Mouse (Mus musculus): Measurements from ENCODE around the gene Dcdc2c. TPM values are rescaled to one million over a fixed set of nuclear protein-coding genes. Genes with fewer than 3 reads are reported as not detected.
A peak's percentile ranks its signal among the peaks of the same experiment; 100 is the strongest.

Gene Dcdc2c
- polyA plus RNA-seq, 1 experiment from 2014 or later: not detected

DNA sequence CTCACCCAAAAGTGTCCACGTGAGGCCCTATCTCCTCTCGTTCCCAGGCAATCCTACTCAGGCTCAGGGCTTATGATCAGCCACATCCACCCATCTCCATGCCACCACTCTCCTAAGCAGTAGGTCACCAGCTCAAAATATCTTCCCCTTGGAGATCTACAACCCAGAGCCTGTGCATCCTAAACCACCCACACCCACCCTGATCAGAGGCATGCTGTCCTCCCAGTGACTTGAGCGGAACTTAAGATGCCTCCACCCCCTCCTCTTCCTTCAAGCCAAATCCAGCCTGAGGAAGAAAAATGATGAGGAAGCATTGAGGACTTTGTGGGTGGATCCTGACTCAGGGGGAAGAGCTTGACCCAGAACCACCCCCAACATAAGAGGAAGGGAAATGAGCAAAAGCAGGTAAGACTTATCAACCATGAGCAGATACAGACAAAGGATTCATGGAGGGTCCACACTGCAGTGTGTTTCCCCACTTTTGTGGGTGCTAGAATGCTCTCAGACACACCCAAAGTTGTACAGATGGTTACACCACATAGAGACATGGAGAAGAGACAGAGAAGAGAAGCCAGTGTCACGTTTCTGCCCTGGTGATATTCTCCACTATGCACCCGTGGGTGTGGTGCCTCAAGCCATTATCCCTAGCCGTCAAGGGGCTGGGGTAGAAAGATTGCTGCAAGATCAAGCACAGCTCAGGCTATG is 23.3 kb upstream of the Dcdc2c start:
- Histone ChIP-seq H3K4me1 (replicated peaks; ENCODE audit: control insufficient read depth, insufficient read depth, low read length) (no peaks in the 10 kb centered on the region), H3K9me3 (ENCODE audit: control insufficient read depth) (no peaks in the 10 kb centered on the region), H3K36me3 (ENCODE audit: control insufficient read depth, insufficient read depth) (no peaks in the 10 kb centered on the region), H3K4me3 (ENCODE audit: low read depth, low read length) (no peak overlapping the region), H3K9ac (ENCODE audit: low read depth, low read length) (no peak overlapping the region), H3K27me3 (replicated peaks; ENCODE audit: control insufficient read depth, insufficient read depth, low read length) (no peaks in the 10 kb centered on the region), H3K4me2 (replicated peaks; ENCODE audit: low read depth) (no peak overlapping the region), H3K27ac (ENCODE audit: low read depth, low read length) (no peak overlapping the region)
- 60% methylated on average over 6 of the region's 6 CpGs for WGBS
- no peak for ATAC-seq
- TF ChIP-seq CTCF (IDR thresholded peaks at IDR 0.05; ENCODE audit: low read depth): no peak

DNA sequence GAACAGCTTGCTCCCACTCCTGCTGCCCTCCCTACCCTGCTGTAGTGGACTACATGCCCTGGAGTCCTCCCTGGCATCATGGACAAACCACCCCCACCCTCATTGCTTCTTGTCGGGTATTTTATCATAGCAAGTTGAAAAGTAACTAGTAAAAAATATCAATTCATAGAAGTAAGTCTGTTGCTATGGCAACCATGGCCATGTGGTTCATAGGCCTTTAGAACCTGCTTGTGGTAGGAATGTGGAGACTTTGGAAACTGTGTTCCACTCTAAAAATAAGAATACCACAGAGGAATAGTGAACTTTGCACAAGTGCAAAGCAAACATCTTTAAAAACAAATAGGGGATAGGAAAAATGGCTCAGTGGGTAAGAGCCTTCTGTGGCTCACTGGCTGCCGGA is 20.0 kb upstream of the Dcdc2c start:
- ATAC-seq: no peak
- Histone ChIP-seq H3K4me3 (ENCODE audit: low read depth, low read length) (no peak overlapping the region), H3K9me3 (ENCODE audit: control insufficient read depth) (no peaks in the 10 kb centered on the region), H3K27ac (ENCODE audit: low read depth, low read length) (no peak overlapping the region), H3K9ac (ENCODE audit: low read depth, low read length) (no peak overlapping the region), H3K4me1 (replicated peaks; ENCODE audit: control insufficient read depth, insufficient read depth, low read length) (no peaks in the 10 kb centered on the region), H3K36me3 (ENCODE audit: control insufficient read depth, insufficient read depth) (no peaks in the 10 kb centered on the region), H3K27me3 (replicated peaks; ENCODE audit: control insufficient read depth, insufficient read depth, low read length) (no peaks in the 10 kb centered on the region), H3K4me2 (replicated peaks; ENCODE audit: low read depth) (no peak overlapping the region)
- 67% methylated on average over 2 of the region's 2 CpGs for WGBS
- no peak for TF ChIP-seq CTCF (IDR thresholded peaks at IDR 0.05; ENCODE audit: low read depth)

DNA sequence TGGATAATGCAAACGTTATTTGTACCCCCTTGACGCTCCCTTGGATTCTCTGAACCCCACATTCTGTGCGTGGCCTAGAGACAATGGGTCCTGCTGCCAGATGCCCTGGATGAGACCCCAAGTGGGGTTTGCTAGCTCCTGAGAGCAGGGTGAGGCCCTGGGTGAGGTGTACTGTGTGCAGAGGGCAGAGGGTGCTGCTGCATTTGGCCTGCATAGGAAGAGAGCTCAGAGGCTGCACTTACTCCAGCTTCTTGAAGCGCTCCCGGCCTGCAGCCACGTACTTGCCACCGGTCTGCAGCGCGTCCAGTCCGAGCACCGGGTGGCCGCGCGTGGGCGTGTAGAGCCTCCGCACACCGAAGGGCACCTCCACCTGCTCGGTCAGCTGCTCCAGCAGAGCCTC is 424 bp downstream of the Dcdc2c start:
- no peak for ATAC-seq
- Histone ChIP-seq H3K4me1 (replicated peaks; ENCODE audit: control insufficient read depth, insufficient read depth, low read length) (no peaks in the 10 kb centered on the region), H3K27me3 (replicated peaks; ENCODE audit: control insufficient read depth, insufficient read depth, low read length) (no peaks in the 10 kb centered on the region), H3K9me3 (ENCODE audit: control insufficient read depth) (no peaks in the 10 kb centered on the region), H3K36me3 (ENCODE audit: control insufficient read depth, insufficient read depth) (no peaks in the 10 kb centered on the region), H3K4me3 (ENCODE audit: low read depth, low read length) (no peak overlapping the region), H3K27ac (ENCODE audit: low read depth, low read length) (no peak overlapping the region), H3K9ac (ENCODE audit: low read depth, low read length) (no peak overlapping the region), H3K4me2 (replicated peaks; ENCODE audit: low read depth) (no peak overlapping the region)
- 56% methylated on average over 18 of the region's 18 CpGs for WGBS
- no peak for TF ChIP-seq CTCF (IDR thresholded peaks at IDR 0.05; ENCODE audit: low read depth)

DNA sequence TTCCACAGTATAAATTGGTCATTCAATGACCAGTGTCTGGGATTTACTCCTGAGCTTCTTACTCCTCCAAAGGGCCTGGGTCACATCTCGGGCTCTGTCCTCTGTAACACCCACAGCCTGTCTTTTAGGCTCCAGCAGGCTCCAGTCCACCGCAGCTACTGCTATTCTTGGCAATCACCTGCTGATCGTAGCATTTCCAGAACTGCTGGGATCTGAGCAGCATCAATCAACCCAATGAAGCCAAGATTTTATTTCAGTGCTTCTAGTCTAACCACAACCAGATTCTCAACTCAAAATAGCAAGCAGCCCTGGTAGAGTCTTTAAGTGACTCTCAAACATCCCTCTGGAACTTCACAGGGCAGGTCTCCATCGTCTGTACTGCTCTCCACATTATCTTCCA is 3.3 kb downstream of the Dcdc2c start:
- no peak for TF ChIP-seq CTCF (IDR thresholded peaks at IDR 0.05; ENCODE audit: low read depth)
- Histone ChIP-seq H3K4me1 (replicated peaks; ENCODE audit: control insufficient read depth, insufficient read depth, low read length) (no peaks in the 10 kb centered on the region), H3K4me2 (replicated peaks; ENCODE audit: low read depth) (no peak overlapping the region), H3K27ac (ENCODE audit: low read depth, low read length) (no peak overlapping the region), H3K9ac (ENCODE audit: low read depth, low read length) (no peak overlapping the region), H3K4me3 (ENCODE audit: low read depth, low read length) (no peak overlapping the region), H3K9me3 (ENCODE audit: control insufficient read depth) (no peaks in the 10 kb centered on the region), H3K27me3 (replicated peaks; ENCODE audit: control insufficient read depth, insufficient read depth, low read length) (no peaks in the 10 kb centered on the region), H3K36me3 (ENCODE audit: control insufficient read depth, insufficient read depth) (no peaks in the 10 kb centered on the region)
- 63% methylated on average over 4 of the region's 4 CpGs for WGBS
- ATAC-seq: no peak

DNA sequence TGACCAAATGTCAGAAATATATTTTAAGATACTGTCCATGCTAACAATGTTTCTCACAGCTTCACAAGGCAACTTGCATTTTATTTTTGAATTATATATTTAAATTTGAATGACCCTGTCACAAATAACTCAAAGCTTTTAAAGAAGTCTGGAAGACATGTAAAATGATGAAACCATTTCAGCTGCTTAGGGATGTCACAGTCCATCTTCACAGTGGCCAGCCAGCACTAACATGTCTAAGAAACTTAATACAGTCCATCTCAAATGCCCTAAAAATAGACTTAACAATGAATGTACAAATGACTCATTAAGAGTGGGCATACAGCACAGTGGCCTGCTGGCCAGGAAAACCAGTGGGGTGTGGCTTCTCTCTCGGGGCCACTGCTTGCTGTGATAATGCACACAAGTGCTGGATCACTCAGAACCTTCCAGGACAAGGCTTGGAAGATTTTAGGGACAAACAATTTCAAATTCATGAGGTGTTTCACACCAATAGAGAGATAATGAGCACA is 37.9 kb downstream of the Dcdc2c start:
- no peak for TF ChIP-seq CTCF (IDR thresholded peaks at IDR 0.05; ENCODE audit: low read depth)
- no peak overlapping the region for H3K27ac ChIP-seq (ENCODE audit: low read depth, low read length)
- no peak overlapping the region for H3K9ac ChIP-seq (ENCODE audit: low read depth, low read length)
- ATAC-seq: no peak
- H3K9me3 ChIP-seq (ENCODE audit: control insufficient read depth): no peaks in the 10 kb centered on the region
- H3K27me3 ChIP-seq (replicated peaks; ENCODE audit: control insufficient read depth, insufficient read depth, low read length): no peaks in the 10 kb centered on the region
- 30% methylated on average over 1 of the region's 1 CpGs for WGBS
- H3K4me2 ChIP-seq (replicated peaks; ENCODE audit: low read depth): no peak overlapping the region
- no peaks in the 10 kb centered on the region for H3K4me1 ChIP-seq (replicated peaks; ENCODE audit: control insufficient read depth, insufficient read depth, low read length)
- H3K36me3 ChIP-seq (ENCODE audit: control insufficient read depth, insufficient read depth): no peaks in the 10 kb centered on the region
- H3K4me3 ChIP-seq (ENCODE audit: low read depth, low read length): no peak overlapping the region

DNA sequence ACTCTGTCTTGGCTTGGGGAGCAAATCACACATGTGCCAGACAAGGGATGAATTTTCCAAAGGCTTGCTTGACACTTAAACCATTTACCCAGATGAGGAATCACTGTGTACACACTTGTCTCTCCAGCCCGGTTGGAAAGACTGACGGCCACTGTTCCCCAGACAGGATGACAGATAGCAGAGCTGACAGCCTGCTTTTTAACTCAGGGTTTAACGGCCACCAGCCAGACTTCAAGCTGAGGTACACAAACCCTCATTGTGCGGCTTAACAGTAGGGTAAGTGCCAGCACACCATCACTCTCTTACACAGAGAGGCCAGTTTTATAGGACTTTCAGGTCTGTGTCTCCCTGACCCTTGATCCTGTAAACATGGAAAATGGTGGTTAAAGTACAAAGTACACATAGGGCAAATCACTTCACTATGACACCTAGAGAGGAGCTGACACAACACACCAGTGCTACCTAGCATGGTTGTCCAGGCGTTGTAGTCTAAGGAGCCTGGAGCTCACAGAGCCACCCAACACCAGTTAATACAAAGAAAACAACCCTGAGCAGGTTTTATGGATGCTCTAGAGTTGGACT is 42.4 kb downstream of the Dcdc2c start:
- Histone ChIP-seq H3K36me3 (ENCODE audit: control insufficient read depth, insufficient read depth) (no peaks in the 10 kb centered on the region), H3K4me3 (ENCODE audit: low read depth, low read length) (no peak overlapping the region), H3K27ac (ENCODE audit: low read depth, low read length) (no peak overlapping the region), H3K4me1 (replicated peaks; ENCODE audit: control insufficient read depth, insufficient read depth, low read length) (no peaks in the 10 kb centered on the region), H3K27me3 (replicated peaks; ENCODE audit: control insufficient read depth, insufficient read depth, low read length) (no peaks in the 10 kb centered on the region), H3K9ac (ENCODE audit: low read depth, low read length) (no peak overlapping the region), H3K9me3 (ENCODE audit: control insufficient read depth) (no peaks in the 10 kb centered on the region), H3K4me2 (replicated peaks; ENCODE audit: low read depth) (no peak overlapping the region)
- WGBS: 19% methylated on average over 5 of the region's 5 CpGs
- peak; percentile 63 for ATAC-seq
- TF ChIP-seq CTCF (IDR thresholded peaks at IDR 0.05; ENCODE audit: low read depth): no peak

All from intestine, postnatal 0 days (tissue).